Mouse (Mus musculus) erythroblast, embryonic 14.5 days (primary cell): Measurements from ENCODE around the gene Ncoa1. TPM values are rescaled to one million over a fixed set of nuclear protein-coding genes. Genes with fewer than 3 reads are reported as not detected.
"Not testable (repeated sequence)": the region's sequence is repeated elsewhere in the genome, so short reads cannot be mapped to it uniquely, and the experiment has no call there.

Experiments
- H3K27me3 ChIP-seq: 2 replicates; pipeline ENCODE4 v1.6.1; 2012; ENCODE audit warnings: inconsistent platforms; ENCODE audit not compliant: control insufficient read depth
- H3K36me3 ChIP-seq: 2 replicates; pipeline ENCODE4 v1.6.1; 2012; ENCODE audit warnings: mild to moderate bottlenecking, inconsistent platforms; ENCODE audit not compliant: control insufficient read depth
- H3K4me1 ChIP-seq: 2 replicates; pipeline ENCODE4 v1.6.1; 2012; ENCODE audit warnings: inconsistent platforms; ENCODE audit not compliant: control insufficient read depth
- H3K4me3 ChIP-seq: replicated peaks from 2 replicates; pipeline ENCODE3; 2012; ENCODE audit warnings: moderate library complexity, mild to moderate bottlenecking, inconsistent platforms
- H3K9me3 ChIP-seq: 2 replicates; pipeline ENCODE4 v1.6.1; 2012; ENCODE audit warnings: low read length, inconsistent platforms, mixed read lengths; ENCODE audit not compliant: control insufficient read depth
- GATA1 ChIP-seq: IDR thresholded peaks from 2 replicates; pipeline ENCODE4 v1.6.1; 2012; ENCODE audit warnings: low read length, inconsistent platforms, mixed read lengths
- TAL1 ChIP-seq: IDR thresholded peaks from 3 replicates; pipeline ENCODE4 v1.6.1; 2012; ENCODE audit warnings: low read length, inconsistent platforms, mixed read lengths
- polyA plus RNA-seq: library from polyadenylated mRNA; stranded (reverse); fragments of >175 nt; gene quantifications from 2 replicates; pipeline ENCODE4 v1.2.3, GENCODE M21; 2012

Gene Ncoa1
- polyA plus RNA-seq, 1 experiment = 0.07 TPM

DNA sequence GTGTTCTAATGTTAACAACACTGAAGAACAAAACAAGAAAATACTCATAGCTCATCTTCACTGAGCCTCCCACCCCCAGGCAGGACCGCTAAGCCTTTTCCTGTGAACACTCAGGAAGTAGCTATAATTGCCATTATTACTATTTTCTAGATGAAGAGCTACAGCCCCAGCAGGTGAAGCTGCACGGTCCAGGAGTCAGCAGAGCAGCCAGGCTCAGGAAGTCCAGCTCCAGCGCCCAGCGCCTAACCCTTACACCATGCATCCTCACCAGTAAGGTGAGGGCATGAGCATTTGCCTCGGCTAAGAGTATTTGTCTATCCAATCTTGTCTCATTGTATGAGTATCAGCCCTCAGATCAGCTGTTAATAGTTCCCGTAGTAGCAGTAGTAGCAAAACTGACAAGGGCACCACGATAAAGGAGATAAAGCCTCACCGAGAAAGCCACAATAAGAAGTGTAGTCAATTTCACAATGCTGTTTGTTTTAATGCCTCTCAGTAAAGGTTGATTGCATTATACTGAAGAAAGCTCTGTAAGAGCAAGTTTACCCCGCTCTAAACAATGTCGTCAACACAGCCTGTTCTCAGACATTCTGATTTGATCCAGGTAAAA is 21.9 kb downstream of the Ncoa1 start:
- no peaks in the 10 kb centered on the region for H3K9me3 ChIP-seq
- no peak overlapping the region for H3K4me3 ChIP-seq
- no peaks in the 10 kb centered on the region for H3K27me3 ChIP-seq
- H3K36me3 ChIP-seq = no peaks in the 10 kb centered on the region
- TF ChIP-seq TAL1 (no peak), GATA1 (no peak)
- H3K4me1 ChIP-seq = peaks cover 9% of the 10 kb centered on the region; the same call in 1 of the 2 replicates

GRCm38 (mm10) chr12:4454248-4454647 is 22.7 kb downstream of the Ncoa1 start:
- TF ChIP-seq GATA1 = no peak
- no peak for TF ChIP-seq TAL1
- no peaks in the 10 kb centered on the region for H3K27me3 ChIP-seq
- H3K4me3 ChIP-seq = no peak overlapping the region
- no peaks in the 10 kb centered on the region for H3K36me3 ChIP-seq
- H3K9me3 ChIP-seq = no peaks in the 10 kb centered on the region
- H3K4me1 ChIP-seq = peaks cover 9% of the 10 kb centered on the region; the same call in 1 of the 2 replicates

DNA sequence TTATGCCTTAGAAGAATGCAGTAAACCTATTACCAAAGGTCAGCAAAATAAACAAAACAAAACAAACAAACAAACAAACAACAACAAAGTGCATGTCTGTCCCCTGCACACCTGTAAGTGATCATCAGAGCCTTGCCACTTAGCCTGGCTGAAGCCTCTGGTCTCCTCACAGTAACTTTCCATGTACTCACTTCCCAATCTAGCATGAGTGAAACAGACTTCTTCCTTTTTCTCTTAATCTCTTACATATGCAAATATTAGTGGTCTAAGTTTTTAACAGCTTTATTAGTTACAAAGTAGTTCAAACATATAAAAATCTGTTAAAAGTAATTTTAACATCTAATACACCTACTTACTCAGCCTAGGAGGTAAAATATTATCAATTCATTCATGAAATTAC is 24.7 kb downstream of the Ncoa1 start:
- Histone ChIP-seq H3K27me3 (no peaks in the 10 kb centered on the region), H3K36me3 (no peaks in the 10 kb centered on the region), H3K4me1 (peaks cover 9% of the 10 kb centered on the region; the same call in 1 of the 2 replicates), H3K9me3 (no peaks in the 10 kb centered on the region), H3K4me3 (no peak overlapping the region)
- TF ChIP-seq GATA1 = no peak
- TF ChIP-seq TAL1 = no peak

DNA sequence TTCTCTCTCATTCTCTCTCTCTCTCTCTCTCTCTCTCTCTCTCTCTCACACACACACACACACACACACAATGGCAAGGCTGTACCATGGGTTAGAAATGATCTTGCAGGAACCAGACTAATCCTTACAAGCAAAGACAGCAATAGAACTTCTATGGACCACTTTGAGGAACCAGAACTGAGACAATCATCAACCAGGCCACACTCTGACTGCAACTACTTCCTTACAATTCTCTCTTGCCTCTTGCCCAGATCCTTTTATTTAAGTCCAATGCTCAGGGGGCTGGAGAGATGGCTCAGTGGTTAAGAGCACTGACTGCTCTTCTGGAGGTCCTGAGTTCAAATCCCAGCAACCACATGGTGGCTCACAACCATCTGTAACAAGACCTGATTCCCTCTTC is 26.5 kb downstream of the Ncoa1 start:
- not testable (repeated sequence) for H3K36me3 ChIP-seq, H3K27me3 ChIP-seq, H3K4me1 ChIP-seq, H3K9me3 ChIP-seq, H3K4me3 ChIP-seq

DNA sequence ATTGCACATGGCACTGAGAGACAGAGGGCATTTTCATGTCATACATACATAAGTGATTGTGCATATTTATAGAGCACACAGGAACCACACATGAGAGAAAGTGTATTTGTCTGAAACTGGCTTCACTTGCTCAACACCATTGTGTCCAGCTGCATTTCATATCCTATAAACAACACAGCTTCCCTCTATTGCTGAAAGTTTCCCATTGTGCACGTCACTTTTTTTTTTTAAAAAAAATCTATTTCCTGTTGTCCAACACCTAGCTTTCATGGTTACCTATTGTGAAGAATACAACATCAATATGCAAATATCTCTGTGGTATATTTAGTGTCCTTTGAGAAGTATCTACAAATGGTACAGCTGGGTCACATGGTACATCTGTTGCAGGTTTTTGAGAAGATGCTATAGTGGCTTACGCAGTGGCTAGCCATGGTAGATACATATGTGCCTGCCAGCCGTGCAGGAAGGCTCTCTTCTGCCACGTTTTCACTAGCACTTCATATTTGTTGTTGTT is 28.8 kb downstream of the Ncoa1 start:
- no peak for TF ChIP-seq TAL1
- TF ChIP-seq GATA1 = no peak
- H3K36me3 ChIP-seq = no peaks in the 10 kb centered on the region
- no peaks in the 10 kb centered on the region for H3K27me3 ChIP-seq
- no peak overlapping the region for H3K4me3 ChIP-seq
- H3K4me1 ChIP-seq = no peaks in the 10 kb centered on the region
- no peaks in the 10 kb centered on the region for H3K9me3 ChIP-seq

DNA sequence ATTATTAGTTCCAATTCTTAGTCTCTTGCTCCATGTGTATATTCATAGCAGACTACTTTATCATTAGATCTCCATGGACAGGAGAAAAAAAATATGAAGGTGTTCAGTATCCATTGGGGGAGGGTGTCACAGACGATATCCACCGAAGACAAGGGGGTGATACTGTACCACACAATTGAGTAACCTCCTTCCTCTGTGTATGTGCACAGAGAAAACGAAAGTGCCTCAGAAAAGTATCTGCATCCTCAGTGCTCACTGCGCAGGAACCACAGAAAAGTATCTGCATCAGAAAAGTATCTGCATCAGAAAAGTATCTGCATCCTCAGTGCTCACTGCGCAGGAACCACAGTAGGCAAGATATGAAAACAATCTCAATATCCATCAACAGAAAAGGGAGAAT is 32.0 kb downstream of the Ncoa1 start:
- TF ChIP-seq TAL1 = no peak
- TF ChIP-seq GATA1 = no peak
- no peaks in the 10 kb centered on the region for H3K36me3 ChIP-seq

GRCm38 (mm10) chr12:4441451-4441850 is 35.5 kb downstream of the Ncoa1 start:
- Histone ChIP-seq H3K4me1 (no peaks in the 10 kb centered on the region), H3K27me3 (no peaks in the 10 kb centered on the region), H3K36me3 (no peaks in the 10 kb centered on the region), H3K4me3 (no peak overlapping the region), H3K9me3 (no peaks in the 10 kb centered on the region)
- TF ChIP-seq GATA1 = no peak
- no peak for TF ChIP-seq TAL1

More for the DNA sequence above, 32.0 kb downstream of the Ncoa1 start:
- no peaks in the 10 kb centered on the region for H3K9me3 ChIP-seq
- no peaks in the 10 kb centered on the region for H3K4me1 ChIP-seq
- H3K27me3 ChIP-seq = no peaks in the 10 kb centered on the region
- H3K4me3 ChIP-seq = no peak overlapping the region

- no peaks in the 10 kb centered on the region for H3K36me3 ChIP-seq
- H3K27me3 ChIP-seq = no peaks in the 10 kb centered on the region
- H3K4me3 ChIP-seq = no peak overlapping the region
- H3K4me1 ChIP-seq = no peaks in the 10 kb centered on the region
- no peaks in the 10 kb centered on the region for H3K9me3 ChIP-seq
- TF ChIP-seq GATA1 = no peak
- TF ChIP-seq TAL1 = no peak
Observed at GRCm38 (mm10) chr12:4436198-4436597, 40.8 kb downstream of the Ncoa1 start.

GRCm38 (mm10) chr12:4433549-4433948 is 43.4 kb downstream of the Ncoa1 start:
- H3K4me3 ChIP-seq = no peak overlapping the region
- H3K9me3 ChIP-seq = no peaks in the 10 kb centered on the region
- no peaks in the 10 kb centered on the region for H3K4me1 ChIP-seq
- H3K27me3 ChIP-seq = no peaks in the 10 kb centered on the region
- no peaks in the 10 kb centered on the region for H3K36me3 ChIP-seq
- no peak for TF ChIP-seq GATA1
- no peak for TF ChIP-seq TAL1

DNA sequence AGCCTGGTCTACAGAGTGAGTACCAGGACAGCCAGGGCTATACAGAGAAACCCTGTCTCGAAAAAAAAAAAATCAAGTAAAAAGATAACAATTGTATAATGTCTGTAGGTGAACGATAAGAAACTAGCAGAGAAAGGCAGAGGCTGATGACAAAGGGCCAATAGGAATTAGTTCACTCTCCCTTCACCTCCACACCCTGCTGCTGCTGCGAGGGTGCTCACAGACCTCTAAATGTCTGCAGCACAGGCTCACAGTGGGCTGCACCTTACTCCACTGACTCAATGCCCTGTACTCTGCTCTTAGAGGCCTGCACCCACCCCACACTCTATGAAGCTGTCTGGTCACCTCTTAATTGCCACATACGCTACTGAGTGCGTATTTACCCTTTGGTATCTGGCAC is 45.0 kb downstream of the Ncoa1 start:
- Histone ChIP-seq H3K9me3 (no peaks in the 10 kb centered on the region), H3K4me3 (no peak overlapping the region), H3K27me3 (no peaks in the 10 kb centered on the region), H3K36me3 (no peaks in the 10 kb centered on the region), H3K4me1 (no peaks in the 10 kb centered on the region)
- no peak for TF ChIP-seq GATA1
- TF ChIP-seq TAL1 = no peak
